Mouse (Mus musculus) intestine, embryonic 15.5 days (tissue): Measurements from ENCODE around the gene Spns2. TPM values are rescaled to one million over a fixed set of nuclear protein-coding genes. Genes with fewer than 3 reads are reported as not detected.

Source experiments
- ATAC-seq: fragments of 200-750 bp; cut with Nextera tagmentation; 2 replicates; pipeline ENCODE4 v1.8.0; 2017; ENCODE audit warnings: moderate TSS enrichment, moderate library complexity
- H3K27ac ChIP-seq: fragments of 300-500 bp; sonication (generic); 2 replicates; pipeline ENCODE4 v1.5.1; 2015; ENCODE audit warnings: mild to moderate bottlenecking, inconsistent platforms
- H3K27me3 ChIP-seq: fragments of 300-500 bp; sonication (generic); replicated peaks from 2 replicates; pipeline ENCODE4 v1.6.1; 2015; ENCODE audit warnings: inconsistent platforms
- H3K36me3 ChIP-seq: fragments of 300-500 bp; sonication (generic); 2 replicates; pipeline ENCODE4 v1.6.1; 2015; ENCODE audit warnings: inconsistent platforms
- H3K4me1 ChIP-seq: fragments of 300-500 bp; sonication (generic); replicated peaks from 2 replicates; pipeline ENCODE4 v1.6.1; 2015; ENCODE audit warnings: inconsistent platforms
- H3K4me2 ChIP-seq: fragments of 300-500 bp; sonication (generic); replicated peaks from 2 replicates; pipeline ENCODE4 v1.6.1; 2015; ENCODE audit warnings: mild to moderate bottlenecking, inconsistent platforms
- H3K4me3 ChIP-seq: fragments of 300-500 bp; sonication (generic); replicated peaks from 2 replicates; pipeline ENCODE4 v1.5.1; 2015; ENCODE audit warnings: inconsistent platforms
- H3K9ac ChIP-seq: fragments of 300-500 bp; sonication (generic); 2 replicates; pipeline ENCODE4 v1.6.1; 2015; ENCODE audit warnings: inconsistent platforms
- H3K9me3 ChIP-seq: fragments of 300-500 bp; sonication (generic); 2 replicates; pipeline ENCODE4 v1.6.1; 2016; ENCODE audit warnings: inconsistent platforms
- WGBS: fragments of 180-500 bp; shearing (Covaris S2); methylation state at CpG from one replicate; pipeline ENCODE4 v1.1.7; 2015; 5-methylcytosine and 5-hydroxymethylcytosine counted together
- polyA plus RNA-seq: library from polyadenylated mRNA; unstranded; fragments of >200 nt; fragmentation: Nextera tagmentation; extraction: Ambion mirVana; gene quantifications from 2 replicates; pipeline ENCODE4 v1.2.1, GENCODE M21; 2015

Gene Spns2
- polyA plus RNA-seq, 1 experiment from 2014 or later = 5.3 TPM

DNA sequence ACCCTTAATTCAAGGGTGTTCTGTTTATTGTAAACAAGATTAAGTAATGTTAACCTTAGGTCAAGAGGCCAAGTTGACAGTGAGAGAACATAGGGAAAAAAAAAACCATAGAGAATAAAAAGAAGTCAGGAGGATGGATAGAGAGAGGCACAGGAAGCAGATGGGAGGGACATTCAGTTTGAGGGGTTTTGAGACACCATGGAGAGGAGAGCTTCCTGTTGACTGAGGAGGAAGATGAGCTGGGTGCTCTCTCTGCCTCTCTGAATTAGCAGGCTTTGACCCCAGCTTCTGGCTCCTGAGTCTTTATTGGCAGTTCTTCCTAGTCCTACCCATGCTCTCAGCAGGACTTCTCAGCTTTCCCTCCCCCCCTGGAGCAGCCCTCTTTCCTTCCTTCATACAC, 64.5 kb downstream of the Spns2 start:
- H3K4me2 ChIP-seq = no peak overlapping the region
- H3K27ac ChIP-seq = no peak overlapping the region
- H3K9ac ChIP-seq = no peak overlapping the region
- no peaks in the 10 kb centered on the region for H3K36me3 ChIP-seq
- H3K27me3 ChIP-seq = no peaks in the 10 kb centered on the region
- no peak overlapping the region for H3K4me3 ChIP-seq
- H3K9me3 ChIP-seq = no peaks in the 10 kb centered on the region
- H3K4me1 ChIP-seq = no peaks in the 10 kb centered on the region
- no peak for ATAC-seq

DNA sequence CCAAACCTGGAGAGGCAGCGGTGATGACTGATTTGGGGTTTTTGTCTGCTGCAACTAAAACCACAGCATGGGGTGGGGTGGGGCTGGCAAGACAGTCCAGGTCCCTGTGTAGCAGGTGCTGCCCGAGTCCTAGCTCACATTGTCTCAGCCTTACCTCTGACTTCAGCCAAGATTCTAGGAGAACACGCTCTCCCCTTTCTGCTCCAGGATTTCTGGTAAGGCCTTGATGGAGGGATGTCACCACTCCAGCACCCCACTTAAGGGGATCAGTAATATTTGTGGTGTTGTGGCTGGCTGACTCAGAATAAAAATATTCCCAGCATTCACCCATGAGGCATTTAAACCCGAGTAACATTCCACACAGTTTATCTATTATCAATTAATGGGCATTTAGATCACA, 66.0 kb downstream of the Spns2 start:
- Histone ChIP-seq H3K4me1 (no peaks in the 10 kb centered on the region), H3K9ac (no peak overlapping the region), H3K27ac (no peak overlapping the region), H3K4me2 (no peak overlapping the region), H3K36me3 (no peaks in the 10 kb centered on the region), H3K4me3 (no peak overlapping the region), H3K27me3 (no peaks in the 10 kb centered on the region), H3K9me3 (no peaks in the 10 kb centered on the region)
- ATAC-seq = no peak
- WGBS = 82% methylated on average over 4 of the region's 4 CpGs

DNA sequence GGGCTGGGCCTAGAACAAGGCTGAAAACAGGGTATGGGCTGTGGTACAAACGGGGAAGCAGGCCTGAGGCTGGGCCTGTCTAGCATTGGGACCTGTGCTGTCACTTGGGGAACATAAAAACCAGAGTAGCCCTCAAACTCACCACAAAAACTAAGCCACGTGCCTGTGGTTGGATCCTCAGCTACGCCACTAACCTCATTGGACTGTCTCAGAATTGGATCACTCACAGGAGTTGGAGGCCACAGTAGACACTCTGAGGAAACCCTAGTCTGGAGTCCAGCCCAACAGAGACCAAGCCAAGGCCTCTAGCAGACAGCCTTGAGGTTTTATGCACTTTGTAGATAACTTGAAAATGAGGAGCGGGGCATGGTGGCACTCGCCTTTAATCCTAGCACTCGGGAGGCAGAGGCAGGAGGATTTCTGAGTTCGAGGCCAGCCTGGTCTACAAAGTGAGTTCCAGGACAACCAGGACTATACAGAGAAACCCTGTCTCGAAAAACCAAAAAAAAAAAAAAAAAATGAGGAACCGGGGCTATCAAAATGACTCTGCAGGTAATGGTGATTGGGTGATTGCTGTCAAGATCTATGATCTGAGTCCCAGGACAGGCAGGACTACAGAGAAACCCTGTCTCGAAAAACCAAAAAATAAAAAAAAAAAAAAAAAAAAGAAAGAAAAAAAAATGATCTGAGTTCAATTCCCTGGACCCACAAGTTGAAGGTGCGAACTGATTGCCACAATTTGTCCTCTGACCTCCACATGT, 68.0 kb downstream of the Spns2 start:
- no peak overlapping the region for H3K9ac ChIP-seq
- no peaks in the 10 kb centered on the region for H3K9me3 ChIP-seq
- no peak overlapping the region for H3K4me2 ChIP-seq
- no peaks in the 10 kb centered on the region for H3K36me3 ChIP-seq
- no peak overlapping the region for H3K4me3 ChIP-seq
- 88% methylated on average over 11 of the region's 11 CpGs for WGBS
- H3K27ac ChIP-seq = no peak overlapping the region
- H3K27me3 ChIP-seq = no peaks in the 10 kb centered on the region
- no peak for ATAC-seq
- H3K4me1 ChIP-seq = 0 out of 2 replicates have a peak, but pooled peaks cover 4% of the 10 kb centered on the region

DNA sequence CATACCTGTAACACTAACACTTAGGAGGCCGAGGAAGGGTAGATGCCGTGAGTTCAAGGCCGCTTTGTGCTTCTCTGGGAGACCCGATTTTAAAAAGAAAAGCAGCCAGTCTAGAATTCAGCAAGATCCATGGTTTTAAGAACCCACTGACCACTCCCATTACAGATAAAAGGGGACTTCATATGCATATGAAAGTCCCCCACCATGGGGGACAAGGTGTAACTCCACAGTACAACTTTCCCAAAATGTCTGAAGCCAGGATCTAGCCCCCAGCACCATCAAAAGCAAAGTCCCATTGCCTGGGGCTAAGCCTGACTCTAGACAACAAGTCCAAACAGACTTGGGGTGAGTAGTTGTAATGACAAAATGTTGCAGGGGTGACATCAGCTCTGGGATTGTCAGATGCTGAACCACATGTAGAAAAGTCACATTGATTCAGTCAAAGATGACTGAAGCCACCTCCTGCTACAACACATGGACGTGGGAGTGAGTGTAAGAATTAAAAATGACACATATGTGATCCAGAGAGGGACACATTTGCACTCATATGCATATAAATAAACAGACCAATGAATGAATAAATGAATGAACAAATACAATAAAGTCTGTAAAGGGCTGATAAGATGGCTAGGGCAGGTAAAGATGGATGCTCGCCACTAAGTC, 69.1 kb downstream of the Spns2 start:
- H3K27me3 ChIP-seq = no peaks in the 10 kb centered on the region
- H3K9me3 ChIP-seq = no peaks in the 10 kb centered on the region
- ATAC-seq = no peak
- no peak overlapping the region for H3K4me2 ChIP-seq
- H3K4me3 ChIP-seq = no peak overlapping the region
- no peak overlapping the region for H3K9ac ChIP-seq
- 0 out of 2 replicates have a peak, but pooled peaks cover 4% of the 10 kb centered on the region for H3K4me1 ChIP-seq
- H3K36me3 ChIP-seq = no peaks in the 10 kb centered on the region
- WGBS = 85% methylated on average over 6 of the region's 6 CpGs
- H3K27ac ChIP-seq = no peak overlapping the region

- 0 out of 2 replicates have a peak, but pooled peaks cover 4% of the 10 kb centered on the region for H3K4me1 ChIP-seq
- no peaks in the 10 kb centered on the region for H3K27me3 ChIP-seq
- H3K4me3 ChIP-seq = no peak overlapping the region
- ATAC-seq = no peak
- WGBS = 85% methylated on average over 6 of the region's 6 CpGs
- H3K9ac ChIP-seq = no peak overlapping the region
- no peaks in the 10 kb centered on the region for H3K9me3 ChIP-seq
- no peak overlapping the region for H3K4me2 ChIP-seq
- no peaks in the 10 kb centered on the region for H3K36me3 ChIP-seq
- H3K27ac ChIP-seq = no peak overlapping the region
These were observed 70.7 kb downstream of the Spns2 start for GRCm38 (mm10) chr11:72419006-72419405.

DNA sequence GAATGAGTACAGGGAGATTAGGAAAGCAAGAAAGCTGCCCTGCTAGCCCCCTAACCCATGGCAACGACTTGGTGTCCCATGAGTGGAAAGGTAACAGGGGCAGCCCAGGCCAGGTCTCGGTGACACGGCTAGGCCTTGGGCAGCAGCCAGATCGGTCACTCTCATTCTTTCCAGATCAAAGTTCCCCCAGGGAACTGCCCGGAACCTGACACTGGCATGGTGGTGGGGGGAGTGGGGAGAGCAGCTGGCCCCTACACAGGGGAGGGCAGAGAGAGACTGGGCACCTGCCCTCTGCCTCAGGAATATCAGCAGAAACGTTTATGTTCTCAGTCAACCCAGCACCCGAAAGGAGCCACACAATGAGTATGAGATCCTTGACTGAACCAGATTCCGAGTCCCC, 71.5 kb downstream of the Spns2 start:
- WGBS = 60% methylated on average over 8 of the region's 8 CpGs
- Histone ChIP-seq H3K27ac (no peak overlapping the region), H3K9me3 (no peaks in the 10 kb centered on the region), H3K4me3 (no peak overlapping the region), H3K27me3 (no peaks in the 10 kb centered on the region), H3K4me2 (no peak overlapping the region), H3K9ac (no peak overlapping the region), H3K4me1 (0 out of 2 replicates have a peak, but pooled peaks cover 4% of the 10 kb centered on the region), H3K36me3 (no peaks in the 10 kb centered on the region)
- ATAC-seq = no peak

DNA sequence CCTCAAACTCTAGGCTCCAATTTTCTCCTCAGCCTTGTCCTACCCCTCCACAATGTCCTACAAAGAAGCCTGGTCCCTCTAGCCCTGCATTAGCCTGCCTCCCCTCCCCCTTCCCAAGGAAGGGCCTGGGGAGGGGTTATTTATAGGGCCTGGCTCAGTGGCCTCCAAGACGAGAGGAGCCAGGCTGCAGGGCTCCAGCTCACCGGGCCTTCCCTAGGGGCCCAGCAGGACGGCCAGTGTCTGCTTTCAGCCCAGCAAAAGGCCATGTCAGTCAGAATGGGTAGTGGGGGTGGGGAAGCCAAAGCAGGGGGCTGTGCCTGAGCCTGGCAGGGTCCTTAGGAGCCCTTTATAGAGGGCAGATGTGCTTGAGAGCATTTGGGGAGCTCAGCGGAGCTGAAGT, 72.3 kb downstream of the Spns2 start:
- no peak for ATAC-seq

DNA sequence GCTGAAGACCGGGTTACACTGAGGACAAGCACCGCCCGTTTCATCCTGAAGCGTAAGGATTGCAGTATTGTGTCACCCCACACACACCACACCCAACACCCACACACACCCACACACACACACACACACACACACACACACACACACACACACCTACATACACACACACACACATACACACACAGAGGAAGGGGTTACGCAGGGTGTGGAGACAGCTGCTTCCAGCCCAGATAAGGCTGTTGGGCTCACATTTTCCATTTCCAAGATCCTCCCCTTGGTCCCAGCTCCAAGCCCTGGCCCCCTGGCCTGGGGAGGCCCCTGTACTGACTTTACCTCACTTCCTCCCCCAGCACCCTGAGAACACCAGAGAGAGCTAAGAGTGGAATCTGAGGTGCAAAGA, 73.0 kb downstream of the Spns2 start:
- Histone ChIP-seq H3K4me3 (no peak overlapping the region), H3K36me3 (no peaks in the 10 kb centered on the region), H3K9me3 (no peaks in the 10 kb centered on the region), H3K9ac (no peak overlapping the region), H3K27ac (no peak overlapping the region), H3K4me2 (no peak overlapping the region), H3K27me3 (no peaks in the 10 kb centered on the region), H3K4me1 (peaks cover 9% of the 10 kb centered on the region)
- no peak for ATAC-seq
- WGBS = 78% methylated on average over 5 of the region's 5 CpGs

More for the DNA sequence above, 72.3 kb downstream of the Spns2 start:
- Histone ChIP-seq H3K4me3 (no peak overlapping the region), H3K4me1 (0 out of 2 replicates have a peak, but pooled peaks cover 4% of the 10 kb centered on the region), H3K9ac (no peak overlapping the region), H3K36me3 (no peaks in the 10 kb centered on the region), H3K9me3 (no peaks in the 10 kb centered on the region), H3K4me2 (no peak overlapping the region), H3K27me3 (no peaks in the 10 kb centered on the region), H3K27ac (no peak overlapping the region)
- 34% methylated on average over 4 of the region's 4 CpGs for WGBS

- no peak for ATAC-seq
- H3K4me1 ChIP-seq = peaks cover 13% of the 10 kb centered on the region
- no peak overlapping the region for H3K4me2 ChIP-seq
- H3K27ac ChIP-seq = no peak overlapping the region
- 65% methylated on average over 8 of the region's 8 CpGs for WGBS
- H3K9me3 ChIP-seq = no peaks in the 10 kb centered on the region
- H3K9ac ChIP-seq = no peak overlapping the region
- H3K27me3 ChIP-seq = no peaks in the 10 kb centered on the region
- H3K36me3 ChIP-seq = no peaks in the 10 kb centered on the region
- H3K4me3 ChIP-seq = no peak overlapping the region
These were observed 74.5 kb downstream of the Spns2 start for GRCm38 (mm10) chr11:72415155-72415554.

DNA sequence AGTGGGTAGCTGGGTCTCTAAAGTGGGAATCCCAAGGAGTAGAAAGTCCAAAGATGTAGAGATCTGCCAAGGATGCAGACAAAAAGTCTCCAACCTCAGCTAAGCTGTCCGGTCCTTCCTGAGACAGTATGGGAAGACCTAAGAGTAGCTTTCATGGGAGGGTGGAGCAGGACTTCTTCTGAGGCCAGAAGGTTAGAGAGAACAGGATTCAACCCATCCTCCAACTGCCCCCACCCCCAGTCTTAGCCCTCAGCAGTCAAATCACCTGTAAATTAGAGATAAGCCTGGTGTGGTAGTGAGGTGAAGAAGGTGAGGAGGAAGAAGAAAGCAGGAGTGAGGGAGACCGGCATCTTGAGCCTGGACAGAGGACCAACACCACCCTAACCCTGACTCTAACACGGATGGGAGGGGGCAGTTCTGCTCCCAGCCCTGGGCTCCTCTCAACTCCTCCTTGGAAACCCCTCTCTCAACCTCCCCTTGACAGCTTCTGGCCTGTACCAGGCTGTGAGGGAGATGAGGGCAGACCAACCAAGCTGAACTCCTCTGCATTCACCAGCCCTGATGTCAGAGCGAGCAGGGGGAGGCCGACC, 76.0 kb downstream of the Spns2 start:
- Histone ChIP-seq H3K4me1 (peaks cover 25% of the 10 kb centered on the region), H3K9ac (no peak overlapping the region), H3K27me3 (no peaks in the 10 kb centered on the region), H3K4me3 (no peak overlapping the region), H3K9me3 (no peaks in the 10 kb centered on the region), H3K36me3 (no peaks in the 10 kb centered on the region), H3K4me2 (no peak overlapping the region), H3K27ac (no peak overlapping the region)
- 65% methylated on average over 5 of the region's 5 CpGs for WGBS
- no peak for ATAC-seq

DNA sequence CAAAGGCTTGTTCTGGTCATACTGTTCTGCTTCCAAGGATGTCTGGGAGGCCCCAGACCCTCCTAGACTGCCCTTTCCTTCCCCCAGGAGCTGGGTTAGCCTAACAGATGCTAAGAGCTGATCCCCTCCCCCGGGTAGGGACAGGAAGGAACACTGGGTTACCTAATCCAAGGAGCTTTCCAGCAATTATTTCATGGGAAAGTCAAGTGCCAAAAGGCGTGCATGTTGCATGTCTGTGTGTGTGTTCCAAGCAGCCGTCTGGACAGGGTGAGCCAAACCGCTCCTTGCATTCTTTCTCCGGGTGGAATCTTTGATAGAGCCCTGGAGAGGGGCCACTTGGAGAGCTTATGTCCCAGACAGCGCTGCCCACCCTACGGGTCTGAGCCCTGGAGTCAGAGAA, 76.7 kb downstream of the Spns2 start:
- no peak for ATAC-seq
- no peaks in the 10 kb centered on the region for H3K9me3 ChIP-seq
- H3K4me3 ChIP-seq = no peak overlapping the region
- H3K36me3 ChIP-seq = no peaks in the 10 kb centered on the region
- 67% methylated on average over 7 of the region's 7 CpGs for WGBS
- H3K9ac ChIP-seq = no peak overlapping the region
- H3K27ac ChIP-seq = no peak overlapping the region
- H3K4me2 ChIP-seq = no peak overlapping the region
- no peaks in the 10 kb centered on the region for H3K27me3 ChIP-seq
- H3K4me1 ChIP-seq = peaks cover 32% of the 10 kb centered on the region

DNA sequence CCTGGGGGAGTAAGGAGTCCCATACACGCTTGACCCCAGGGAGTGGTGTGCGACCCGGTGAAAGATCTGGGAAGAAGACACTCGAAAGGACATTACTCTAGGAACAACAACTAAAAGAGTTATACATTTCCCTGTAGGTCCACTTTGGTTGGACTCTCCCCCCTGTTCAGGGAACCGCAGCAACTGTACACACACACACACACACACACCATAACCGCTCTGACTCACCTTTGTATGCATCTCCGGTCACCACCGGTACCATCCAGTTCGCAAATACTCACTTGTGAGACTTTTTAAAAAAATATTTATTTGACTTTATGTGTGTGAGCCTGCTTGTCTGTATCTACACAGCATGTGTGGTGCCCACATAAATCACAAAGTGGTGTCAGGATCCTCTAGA, 77.8 kb downstream of the Spns2 start:
- Histone ChIP-seq H3K4me1 (peaks cover 38% of the 10 kb centered on the region), H3K9ac (peak overlapping the region; percentile 87), H3K27ac (peak overlapping the region; percentile 79; the same call in 1 of the 2 replicates), H3K36me3 (no peaks in the 10 kb centered on the region), H3K4me2 (peak overlapping the region; percentile 98), H3K4me3 (peak overlapping the region; percentile 93), H3K9me3 (no peaks in the 10 kb centered on the region), H3K27me3 (no peaks in the 10 kb centered on the region)
- 17% methylated on average over 9 of the region's 9 CpGs for WGBS
- ATAC-seq = peak; percentile 13
